Comparison of ENCODE assay signal across 8 mouse cellular contexts in the genomic region with DNA sequence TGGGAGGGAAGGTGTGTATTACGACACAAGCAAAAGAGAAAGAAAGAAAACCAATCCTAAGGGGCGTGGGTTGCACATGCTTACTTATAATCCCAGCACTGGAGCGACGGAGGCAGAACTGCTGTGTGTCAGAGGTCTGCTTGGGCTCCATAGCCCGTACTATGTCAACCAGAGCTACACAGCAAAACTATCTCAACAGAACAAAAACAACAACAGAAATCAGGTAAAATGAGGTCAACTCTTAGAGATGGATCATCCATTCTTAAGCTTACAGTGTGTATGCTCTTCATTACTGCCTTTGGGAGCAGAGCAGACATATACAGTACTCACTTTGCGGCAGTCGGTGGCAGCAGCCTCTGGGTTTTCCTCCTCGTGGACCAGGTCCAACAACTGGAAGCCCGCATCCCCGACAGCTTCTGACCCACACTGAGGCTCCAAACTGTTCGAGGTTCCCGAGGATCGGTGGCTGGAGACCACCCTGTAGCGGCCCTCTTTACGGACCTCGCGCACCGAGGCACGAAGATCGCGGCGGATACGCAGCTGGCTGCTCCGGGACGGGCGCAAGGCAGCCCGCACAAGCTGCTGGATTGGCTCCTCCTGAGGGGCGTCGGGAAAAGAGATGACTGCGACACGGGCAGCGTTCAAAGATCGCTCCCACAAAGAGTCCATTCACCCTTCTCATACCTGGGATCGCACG. TPM values are rescaled to one million over a fixed set of nuclear protein-coding genes. Genes with fewer than 3 reads are reported as not detected.
DNase-seq lines count a peak whose midpoint lies in the region; ATAC-seq and TF ChIP-seq lines count a peak whose summit lies in the region.

No protein-coding gene starts in this region.

- H3K36me3 ChIP-seq in hindbrain, embryonic 11.5 days (ENCODE audit: control insufficient read depth, insufficient read depth, low read length), result 0 out of 2 replicates have a peak, but pooled peaks cover under 1% of the 10 kb centered on the region
- H3K36me3 ChIP-seq in lung, embryonic 14.5 days (ENCODE audit: insufficient read depth), result peaks cover 52% of the 10 kb centered on the region
- H3K36me3 ChIP-seq in small intestine, adult 2 months (ENCODE audit: control insufficient read depth, insufficient read depth, low read length), result peaks cover 16% of the 10 kb centered on the region

- no peaks in the 10 kb centered on the region for H3K27me3 ChIP-seq in hindbrain, embryonic 11.5 days (ENCODE audit: control insufficient read depth, insufficient read depth, low read length)
- H3K27me3 ChIP-seq in lung, embryonic 14.5 days (ENCODE audit: insufficient read depth, low read length), result no peaks in the 10 kb centered on the region
- no peaks in the 10 kb centered on the region for H3K27me3 ChIP-seq in small intestine, adult 2 months (ENCODE audit: control insufficient read depth, insufficient read depth, low read length)

- no peak for DNase-seq in left cerebral cortex, adult 2 months (ENCODE audit: extremely low spot score in 1 of 2, low spot score in 2 of 2)
- no peak for DNase-seq in left cerebral cortex, adult 11 months (ENCODE audit: low spot score)
- DNase-seq in MN1 (ENCODE audit: low spot score), result peak; percentile 66
- DNase-seq in embryo, embryonic 11 days, result peak; percentile 71
- DNase-seq in hindbrain, embryonic 11.5 days (ENCODE audit: low spot score), result no peak
- peak; percentile 35 for DNase-seq in lung, embryonic 14.5 days
- no peak for DNase-seq in left cerebral cortex, postnatal 36 days (ENCODE audit: low spot score in 2 of 2)

- WGBS in hindbrain, embryonic 11.5 days, result 2% methylated on average over 35 of the region's 35 CpGs
- WGBS in lung, embryonic 14.5 days, result under 1% methylated on average over 35 of the region's 35 CpGs
- under 1% methylated on average over 35 of the region's 35 CpGs for WGBS in small intestine, adult 2 months

- peak overlapping the region; percentile 71 for H3K4me2 ChIP-seq in hindbrain, embryonic 11.5 days (replicated peaks; ENCODE audit: low read depth, low read length)
- peak overlapping the region; percentile 78 for H3K4me2 ChIP-seq in lung, embryonic 14.5 days

- no peak for TF ChIP-seq CTCF in left cerebral cortex, adult 2 months (IDR thresholded peaks at IDR 0.05)
- no peak for TF ChIP-seq CTCF in lung, embryonic 14.5 days (IDR thresholded peaks at IDR 0.05; ENCODE audit: low read depth)
- TF ChIP-seq CTCF in small intestine, adult 2 months (IDR thresholded peaks at IDR 0.05; ENCODE audit: extremely low read depth, insufficient read length, insufficient replicate concordance, low read depth, low read length), result no peak

- peak; percentile 69 for ATAC-seq in hindbrain, embryonic 11.5 days (ENCODE audit: low FRiP score)
- peak; percentile 66 for ATAC-seq in lung, embryonic 14.5 days (ENCODE audit: insufficient read depth)

- peak overlapping the region; percentile 89 for H3K4me3 ChIP-seq in left cerebral cortex, adult 2 months
- peak overlapping the region; percentile 89 for H3K4me3 ChIP-seq in hindbrain, embryonic 11.5 days (ENCODE audit: low read depth, low read length)
- peak overlapping the region; percentile 90 for H3K4me3 ChIP-seq in lung, embryonic 14.5 days (ENCODE audit: low read depth, low read length)
- peak overlapping the region; percentile 91 for H3K4me3 ChIP-seq in small intestine, adult 2 months (ENCODE audit: low read depth, low read length)

- no peaks in the 10 kb centered on the region for H3K9me3 ChIP-seq in hindbrain, embryonic 11.5 days (ENCODE audit: control insufficient read depth, low read length)
- no peaks in the 10 kb centered on the region for H3K9me3 ChIP-seq in lung, embryonic 14.5 days (ENCODE audit: low read depth, low read length)

- TF ChIP-seq POLR2A in small intestine, adult 2 months (IDR thresholded peaks at IDR 0.05; ENCODE audit: low read depth, low read length), result no peak

- H3K9ac ChIP-seq in hindbrain, embryonic 11.5 days (ENCODE audit: low read depth, low read length), result peak overlapping the region; percentile 92
- peak overlapping the region; percentile 89 for H3K9ac ChIP-seq in lung, embryonic 14.5 days

- 0 out of 2 replicates have a peak, but pooled peaks cover 2% of the 10 kb centered on the region for H3K4me1 ChIP-seq in hindbrain, embryonic 11.5 days (replicated peaks; ENCODE audit: control insufficient read depth, insufficient read depth, low read length)
- H3K4me1 ChIP-seq in lung, embryonic 14.5 days (ENCODE audit: insufficient read depth), result peaks cover 3% of the 10 kb centered on the region; the same call in 1 of the 2 replicates
- peaks cover 3% of the 10 kb centered on the region; the same call in 1 of the 2 replicates for H3K4me1 ChIP-seq in small intestine, adult 2 months (ENCODE audit: control insufficient read depth, insufficient read depth, insufficient read length, low read length)

- intact Hi-C loops in left cerebral cortex, adult 2 months (cut with DNase I), result loop anchor here (2.0 to 10.0 kb wide), 4 partner anchors 41 to 1155 kb away; partner anchors contain the start of genes Slc7a6 and Smpd3
- intact Hi-C loops in left cerebral cortex, postnatal 36 days (cut with DNase I), result loop anchor here (2.0 to 5.0 kb wide), 2 partner anchors 43 to 127 kb away; partner anchors contain the start of genes Slc7a6 and Smpd3

- peak overlapping the region; percentile 96 for H3K27ac ChIP-seq in left cerebral cortex, adult 2 months
- peak overlapping the region; percentile 90 for H3K27ac ChIP-seq in hindbrain, embryonic 11.5 days (ENCODE audit: low read depth, low read length)
- peak overlapping the region; percentile 95 for H3K27ac ChIP-seq in lung, embryonic 14.5 days (ENCODE audit: low read depth)
- H3K27ac ChIP-seq in small intestine, adult 2 months (ENCODE audit: insufficient read depth, low read depth, low read length), result peak overlapping the region; percentile 70

RNA-seq across cellular contexts. Expression of gene Slc7a6os, which starts 0.6 kb away (rescaled TPM):
- 10 to 100 TPM; 28.5 to 29.4 TPM for total RNA-seq in left cerebral cortex, adult 2 months (2021)
- 46.1 and 46.2 TPM in 2 replicates for polyA plus RNA-seq in hindbrain, embryonic 11.5 days (2014; fragmentation: Nextera tagmentation; extraction: Ambion mirVana)
- polyA plus RNA-seq in lung, embryonic 14.5 days (2014; fragmentation: Nextera tagmentation; extraction: Ambion mirVana), result 36.7 and 38.6 TPM in 2 replicates
- 16.1 and 17.6 TPM in 2 replicates for polyA plus RNA-seq in small intestine, adult 2 months (2012; rRNA removed)
- 10 to 100 TPM; 26.1 to 29.4 TPM for total RNA-seq in left cerebral cortex, postnatal 36 days (2021)

RNA-seq across cellular contexts. Expression of gene Prmt7, which starts 0.6 kb away (rescaled TPM):
- total RNA-seq in left cerebral cortex, adult 2 months (2021), result 10 to 100 TPM; 36.5 to 39.4 TPM
- 55.1 and 57.6 TPM in 2 replicates for polyA plus RNA-seq in hindbrain, embryonic 11.5 days (2014; fragmentation: Nextera tagmentation; extraction: Ambion mirVana)
- polyA plus RNA-seq in lung, embryonic 14.5 days (2014; fragmentation: Nextera tagmentation; extraction: Ambion mirVana), result 48.7 and 53.9 TPM in 2 replicates
- polyA plus RNA-seq in small intestine, adult 2 months (2012; rRNA removed), result 7.8 and 11.9 TPM in 2 replicates
- 10 to 100 TPM; 35.3 to 41.3 TPM for total RNA-seq in left cerebral cortex, postnatal 36 days (2021)

RNA-seq across cellular contexts. Expression of gene Slc7a6, which starts 41.5 kb away (rescaled TPM):
- total RNA-seq in left cerebral cortex, adult 2 months (2021), result 10 to 100 TPM; 24.9 to 26.5 TPM
- polyA plus RNA-seq in hindbrain, embryonic 11.5 days (2014; fragmentation: Nextera tagmentation; extraction: Ambion mirVana), result 84.4 and 88.9 TPM in 2 replicates
- polyA plus RNA-seq in lung, embryonic 14.5 days (2014; fragmentation: Nextera tagmentation; extraction: Ambion mirVana), result 80.6 and 85.0 TPM in 2 replicates
- 5.3 and 6.2 TPM in 2 replicates for polyA plus RNA-seq in small intestine, adult 2 months (2012; rRNA removed)
- total RNA-seq in left cerebral cortex, postnatal 36 days (2021), result 10 to 100 TPM; 24.0 to 28.7 TPM

RNA-seq across cellular contexts. Expression of gene Pla2g15, which starts 60.0 kb away (rescaled TPM):
- 10 to 100 TPM; 24.4 to 24.8 TPM for total RNA-seq in left cerebral cortex, adult 2 months (2021)
- 4.4 and 5.2 TPM in 2 replicates for polyA plus RNA-seq in hindbrain, embryonic 11.5 days (2014; fragmentation: Nextera tagmentation; extraction: Ambion mirVana)
- polyA plus RNA-seq in lung, embryonic 14.5 days (2014; fragmentation: Nextera tagmentation; extraction: Ambion mirVana), result 3.5 and 3.8 TPM in 2 replicates
- polyA plus RNA-seq in small intestine, adult 2 months (2012; rRNA removed), result 2.6 and 2.8 TPM in 2 replicates
- 10 to 100 TPM; 25.9 to 26.3 TPM for total RNA-seq in left cerebral cortex, postnatal 36 days (2021)

Comparison
In these comparisons a context has a peak if more than half of its experiments do, and no peak if none do; other contexts are left out.
1. DNase-seq: peak in MN1 (single experiment), embryo, embryonic 11 days (single experiment) and lung, embryonic 14.5 days (single experiment); none in left cerebral cortex, adult 2 months (0 of 2), left cerebral cortex, adult 11 months (single experiment), hindbrain, embryonic 11.5 days (single experiment) and left cerebral cortex, postnatal 36 days (0 of 2).
2. RNA of gene Slc7a6, which starts 41.5 kb away (polyA plus RNA-seq): 80.6 to 85.0 TPM in lung, embryonic 14.5 days and 84.4 to 88.9 TPM in hindbrain, embryonic 11.5 days; 5.3 to 6.2 TPM in small intestine, adult 2 months; every median in the first group is over 10 times any median in the second.
3. Peak in every context shown above with its lines, with median percentiles within 50 percentile points of each other: H3K27ac ChIP-seq and H3K4me3 ChIP-seq.